Mouse (Mus musculus) limb, embryonic 14.5 days (tissue): Measurements from ENCODE around the gene Evc. TPM values are rescaled to one million over a fixed set of nuclear protein-coding genes. Genes with fewer than 3 reads are reported as not detected.
A peak's percentile ranks its signal among the peaks of the same experiment; 100 is the strongest.

Experiments used
- ATAC-seq: fragments of 200-750 bp; cut with Nextera tagmentation; 2 replicates; pipeline ENCODE4 v1.8.0; 2017; ENCODE audit warnings: low read depth, moderate number of reproducible peaks, moderate TSS enrichment; ENCODE audit not compliant: low FRiP score
- DNase-seq: peaks from one replicate; pipeline ENCODE4 v3.0.0-alpha.2; 2015; ENCODE audit warnings: low spot score
- H3K27ac ChIP-seq: fragments of 300-500 bp; sonication (generic); replicated peaks from 2 replicates; pipeline ENCODE4 v1.5.1; 2014; ENCODE audit warnings: low read depth, mild to moderate bottlenecking, low read length, moderate library complexity, mixed read lengths
- H3K27me3 ChIP-seq: fragments of 300-500 bp; sonication (generic); 2 replicates; pipeline ENCODE4 v1.6.1; 2014; ENCODE audit warnings: low read length, mixed read lengths; ENCODE audit not compliant: control insufficient read depth, insufficient read depth
- H3K36me3 ChIP-seq: fragments of 300-500 bp; sonication (generic); 2 replicates; pipeline ENCODE4 v1.6.1; 2014; ENCODE audit warnings: mild to moderate bottlenecking, low read length, moderate library complexity, mixed read lengths; ENCODE audit not compliant: control insufficient read depth, insufficient read depth
- H3K4me1 ChIP-seq: fragments of 300-500 bp; sonication (generic); 2 replicates; pipeline ENCODE4 v1.6.1; 2014; ENCODE audit warnings: antibody characterized with exemption, low read length, mixed read lengths; ENCODE audit not compliant: control insufficient read depth, insufficient read depth
- H3K4me2 ChIP-seq: fragments of 300-500 bp; sonication (generic); replicated peaks from 2 replicates; pipeline ENCODE4 v1.6.1; 2014; ENCODE audit warnings: low read depth, mild to moderate bottlenecking, low read length, moderate library complexity; ENCODE audit not compliant: severe bottlenecking
- H3K4me3 ChIP-seq: fragments of 300-500 bp; sonication (generic); replicated peaks from 2 replicates; pipeline ENCODE4 v1.5.1; 2014; ENCODE audit warnings: low read length
- H3K9ac ChIP-seq: fragments of 300-500 bp; sonication (generic); 2 replicates; pipeline ENCODE4 v1.6.1; 2014; ENCODE audit warnings: mild to moderate bottlenecking, low read depth, low read length, moderate library complexity; ENCODE audit not compliant: severe bottlenecking
- H3K9me3 ChIP-seq: fragments of 300-500 bp; sonication (generic); 2 replicates; pipeline ENCODE4 v1.6.1; 2016; ENCODE audit warnings: low read length; ENCODE audit not compliant: control insufficient read depth
- POLR2A ChIP-seq: fragments of 200-500 bp; IDR thresholded peaks from 2 replicates; pipeline ENCODE4 v1.8.0; 2012; ENCODE audit warnings: inconsistent platforms, mild to moderate bottlenecking, moderate library complexity, borderline replicate concordance; ENCODE audit not compliant: insufficient read depth, insufficient read length; ENCODE audit errors: extremely low read depth
- WGBS: fragments of 180-500 bp; shearing (Covaris S2); extraction: QIAGEN DNeasy Blood & Tissue Kit; methylation state at CpG from one replicate; pipeline ENCODE4 v1.1.7; 2014; 5-methylcytosine and 5-hydroxymethylcytosine counted together
- polyA plus RNA-seq, 2 experiments: library from polyadenylated mRNA; depleted of rRNA in 1 of 2; stranded (reverse) in 1 of 2; unstranded in 1 of 2; fragments of >200 nt; fragmentation: Nextera tagmentation in 1 of 2; extraction: Ambion mirVana in 1 of 2; gene quantifications; 2 replicates each; pipeline versions ENCODE4 v1.2.1 to v1.2.3; 2012 to 2014

The Evc gene
- polyA plus RNA-seq, 2 experiments = 23.5 to 69.9 TPM

- no peak for TF ChIP-seq POLR2A
- Histone ChIP-seq H3K27ac (no peak overlapping the region), H3K4me3 (no peak overlapping the region), H3K9ac (no peak overlapping the region), H3K9me3 (no peaks in the 10 kb centered on the region), H3K4me1 (peaks cover 12% of the 10 kb centered on the region), H3K36me3 (no peaks in the 10 kb centered on the region), H3K27me3 (peaks cover 62% of the 10 kb centered on the region), H3K4me2 (no peak overlapping the region)
- 3% methylated on average over 19 of the region's 19 CpGs for WGBS
- no peak for ATAC-seq
- peak; percentile 70 for DNase-seq
Measured at GRCm38 (mm10) chr5:37243169-37243886, 93.4 kb downstream of the Evc start.

GRCm38 (mm10) chr5:37242360-37243168 is 94.1 kb downstream of the Evc start:
- no peak for DNase-seq
- H3K4me3 ChIP-seq = peak overlapping the region; percentile 34
- peak overlapping the region; percentile 59 for H3K4me2 ChIP-seq
- no peaks in the 10 kb centered on the region for H3K36me3 ChIP-seq
- H3K27ac ChIP-seq = no peak overlapping the region
- H3K4me1 ChIP-seq = peaks cover 12% of the 10 kb centered on the region
- ATAC-seq = no peak
- TF ChIP-seq POLR2A = no peak
- WGBS = 11% methylated on average over 44 of the region's 44 CpGs
- no peaks in the 10 kb centered on the region for H3K9me3 ChIP-seq
- H3K9ac ChIP-seq = no peak overlapping the region
- peaks cover 62% of the 10 kb centered on the region for H3K27me3 ChIP-seq

- Histone ChIP-seq H3K36me3 (no peaks in the 10 kb centered on the region), H3K4me1 (peaks cover 12% of the 10 kb centered on the region), H3K4me3 (peak within 1 kb of the TSS; percentile 34), H3K9ac (no peak within 1 kb of the TSS), H3K9me3 (no peaks in the 10 kb centered on the region), H3K27me3 (peaks cover 62% of the 10 kb centered on the region), H3K27ac (no peak within 1 kb of the TSS), H3K4me2 (peak within 1 kb of the TSS; percentile 59)
- ATAC-seq (no peak), DNase-seq (no peak)
- WGBS = 1% methylated on average over 24 of the region's 56 CpGs
- no peak for TF ChIP-seq POLR2A
Measured at GRCm38 (mm10) chr5:37241651-37242151, 95.0 kb downstream of the Evc start, which contains the start of gene Crmp1. Gene Crmp1, plus strand, starts transcription at chr5:37241940.

- no peak overlapping the region for H3K4me2 ChIP-seq
- no peak for TF ChIP-seq POLR2A
- WGBS = 13% methylated on average over 9 of the region's 9 CpGs
Measured at GRCm38 (mm10) chr5:37241224-37241623, 95.5 kb downstream of the Evc start.

GRCm38 (mm10) chr5:37240550-37240949 is 96.1 kb downstream of the Evc start:
- 0% methylated on average over 5 of the region's 5 CpGs for WGBS
- Histone ChIP-seq H3K9ac (no peak overlapping the region), H3K4me2 (no peak overlapping the region), H3K4me3 (no peak overlapping the region), H3K36me3 (no peaks in the 10 kb centered on the region), H3K9me3 (no peaks in the 10 kb centered on the region), H3K4me1 (peaks cover 8% of the 10 kb centered on the region; the same call in 1 of the 2 replicates), H3K27ac (no peak overlapping the region), H3K27me3 (peaks cover 56% of the 10 kb centered on the region)
- no peak for TF ChIP-seq POLR2A
- ATAC-seq (no peak), DNase-seq (peak; percentile 60)

More at GRCm38 (mm10) chr5:37241224-37241623, 95.5 kb downstream of the Evc start:
- Histone ChIP-seq H3K9me3 (no peaks in the 10 kb centered on the region), H3K9ac (no peak overlapping the region), H3K4me3 (peak overlapping the region; percentile 34; the same call in 1 of the 2 replicates), H3K27me3 (peaks cover 61% of the 10 kb centered on the region), H3K4me1 (peaks cover 12% of the 10 kb centered on the region), H3K27ac (no peak overlapping the region), H3K36me3 (no peaks in the 10 kb centered on the region)
- ATAC-seq = no peak
- DNase-seq = no peak

Other genes with a start within 250 kb of the Evc start
- 11.5 and 15.3 TPM in 2 replicates for gene Crmp1, start 95.0 kb downstream of the Evc start, polyA plus RNA-seq (2012; rRNA removed)
- gene Crmp1, start 95.0 kb downstream of the Evc start, polyA plus RNA-seq (2014; fragmentation: Nextera tagmentation; extraction: Ambion mirVana) = 9.3 and 9.8 TPM in 2 replicates
- 46.2 and 56.9 TPM in 2 replicates for gene Evc2, start 1.6 kb upstream of the Evc start, polyA plus RNA-seq (2012; rRNA removed)
- gene Evc2, start 1.6 kb upstream of the Evc start, polyA plus RNA-seq (2014; fragmentation: Nextera tagmentation; extraction: Ambion mirVana) = 22.0 and 26.6 TPM in 2 replicates